Mouse (Mus musculus): Measurements from ENCODE around the gene Ccdc34. TPM values are rescaled to one million over a fixed set of nuclear protein-coding genes. Genes with fewer than 3 reads are reported as not detected.

Ccdc34 gene
- polyA plus RNA-seq, 1 experiment from 2014 or later: 59.0 TPM

- Histone ChIP-seq H3K27ac (ENCODE audit: low read depth, low read length) (no peak overlapping the region), H3K36me3 (ENCODE audit: control insufficient read depth, insufficient read depth, low read length) (no peaks in the 10 kb centered on the region), H3K4me1 (ENCODE audit: control insufficient read depth, insufficient read depth, low read length) (peaks cover 14% of the 10 kb centered on the region), H3K4me2 (no peak overlapping the region), H3K9me3 (ENCODE audit: control insufficient read depth, low read length) (no peaks in the 10 kb centered on the region), H3K9ac (ENCODE audit: low read length) (no peak overlapping the region), H3K4me3 (ENCODE audit: low read depth, low read length) (no peak overlapping the region), H3K27me3 (ENCODE audit: control insufficient read depth, insufficient read depth, low read length) (no peaks in the 10 kb centered on the region; the same call in 1 of the 2 replicates)
- ATAC-seq (ENCODE audit: low FRiP score): no peak
- DNase-seq (ENCODE audit: low spot score, missing footprints): no peak
- 96% methylated on average over 2 of the region's 2 CpGs for WGBS
Observed at GRCm38 (mm10) chr2:110190416-110190815, 172.8 kb downstream of the Ccdc34 start.

GRCm38 (mm10) chr2:110191186-110191690 is 173.6 kb downstream of the Ccdc34 start:
- Histone ChIP-seq H3K27ac (ENCODE audit: low read depth, low read length) (no peak overlapping the region), H3K9me3 (ENCODE audit: control insufficient read depth, low read length) (no peaks in the 10 kb centered on the region), H3K9ac (ENCODE audit: low read length) (no peak overlapping the region), H3K27me3 (ENCODE audit: control insufficient read depth, insufficient read depth, low read length) (no peaks in the 10 kb centered on the region; the same call in 1 of the 2 replicates), H3K4me3 (ENCODE audit: low read depth, low read length) (no peak overlapping the region), H3K4me2 (no peak overlapping the region), H3K4me1 (ENCODE audit: control insufficient read depth, insufficient read depth, low read length) (peaks cover 14% of the 10 kb centered on the region), H3K36me3 (ENCODE audit: control insufficient read depth, insufficient read depth, low read length) (no peaks in the 10 kb centered on the region)
- no peak for DNase-seq (ENCODE audit: low spot score, missing footprints)
- no peak for ATAC-seq (ENCODE audit: low FRiP score)
- WGBS: 55% methylated on average over 4 of the region's 4 CpGs

GRCm38 (mm10) chr2:110191965-110192701 is 174.5 kb downstream of the Ccdc34 start:
- H3K4me1 ChIP-seq (ENCODE audit: control insufficient read depth, insufficient read depth, low read length): peaks cover 14% of the 10 kb centered on the region
- H3K4me2 ChIP-seq: peak overlapping the region; percentile 29; the same call in 1 of the 2 replicates
- H3K27me3 ChIP-seq (ENCODE audit: control insufficient read depth, insufficient read depth, low read length): no peaks in the 10 kb centered on the region; the same call in 1 of the 2 replicates
- ATAC-seq (ENCODE audit: low FRiP score) (peak; percentile 70), DNase-seq (ENCODE audit: low spot score, missing footprints) (peak; percentile 90)
- 26% methylated on average over 15 of the region's 15 CpGs for WGBS
- no peak overlapping the region for H3K4me3 ChIP-seq (ENCODE audit: low read depth, low read length)
- H3K9ac ChIP-seq (ENCODE audit: low read length): no peak overlapping the region
- H3K9me3 ChIP-seq (ENCODE audit: control insufficient read depth, low read length): no peaks in the 10 kb centered on the region
- H3K36me3 ChIP-seq (ENCODE audit: control insufficient read depth, insufficient read depth, low read length): no peaks in the 10 kb centered on the region
- peak overlapping the region; percentile 35 for H3K27ac ChIP-seq (ENCODE audit: low read depth, low read length)

- peaks cover 14% of the 10 kb centered on the region for H3K4me1 ChIP-seq (ENCODE audit: control insufficient read depth, insufficient read depth, low read length)
- 30% methylated on average over 3 of the region's 3 CpGs for WGBS
- no peaks in the 10 kb centered on the region; the same call in 1 of the 2 replicates for H3K27me3 ChIP-seq (ENCODE audit: control insufficient read depth, insufficient read depth, low read length)
- H3K9me3 ChIP-seq (ENCODE audit: control insufficient read depth, low read length): no peaks in the 10 kb centered on the region
- no peak overlapping the region for H3K4me3 ChIP-seq (ENCODE audit: low read depth, low read length)
- no peaks in the 10 kb centered on the region for H3K36me3 ChIP-seq (ENCODE audit: control insufficient read depth, insufficient read depth, low read length)
- no peak overlapping the region; the same call in 1 of the 2 replicates for H3K27ac ChIP-seq (ENCODE audit: low read depth, low read length)
- ATAC-seq (ENCODE audit: low FRiP score) (peak; percentile 79), DNase-seq (ENCODE audit: low spot score, missing footprints) (no peak)
- H3K9ac ChIP-seq (ENCODE audit: low read length): no peak overlapping the region
- H3K4me2 ChIP-seq: peak overlapping the region; percentile 29; the same call in 1 of the 2 replicates
Observed at GRCm38 (mm10) chr2:110192702-110193312, 175.2 kb downstream of the Ccdc34 start.

- Histone ChIP-seq H3K4me2 (no peak overlapping the region), H3K4me1 (ENCODE audit: control insufficient read depth, insufficient read depth, low read length) (peaks cover 14% of the 10 kb centered on the region), H3K27me3 (ENCODE audit: control insufficient read depth, insufficient read depth, low read length) (no peaks in the 10 kb centered on the region; the same call in 1 of the 2 replicates), H3K4me3 (ENCODE audit: low read depth, low read length) (no peak overlapping the region), H3K9ac (ENCODE audit: low read length) (no peak overlapping the region), H3K27ac (ENCODE audit: low read depth, low read length) (no peak overlapping the region), H3K36me3 (ENCODE audit: control insufficient read depth, insufficient read depth, low read length) (no peaks in the 10 kb centered on the region), H3K9me3 (ENCODE audit: control insufficient read depth, low read length) (no peaks in the 10 kb centered on the region)
- ATAC-seq (ENCODE audit: low FRiP score): no peak
- 89% methylated on average over 2 of the region's 2 CpGs for WGBS
- DNase-seq (ENCODE audit: low spot score, missing footprints): no peak
Observed at GRCm38 (mm10) chr2:110196551-110196950, 178.9 kb downstream of the Ccdc34 start.

- H3K4me1 ChIP-seq (ENCODE audit: control insufficient read depth, insufficient read depth, low read length): no peaks in the 10 kb centered on the region
- DNase-seq (ENCODE audit: low spot score, missing footprints) (no peak), ATAC-seq (ENCODE audit: low FRiP score) (no peak)
- no peak overlapping the region for H3K9ac ChIP-seq (ENCODE audit: low read length)
- 47% methylated on average over 1 of the region's 1 CpGs for WGBS
- H3K36me3 ChIP-seq (ENCODE audit: control insufficient read depth, insufficient read depth, low read length): no peaks in the 10 kb centered on the region
- H3K27ac ChIP-seq (ENCODE audit: low read depth, low read length): no peak overlapping the region
- H3K9me3 ChIP-seq (ENCODE audit: control insufficient read depth, low read length): no peaks in the 10 kb centered on the region
- no peaks in the 10 kb centered on the region; the same call in 1 of the 2 replicates for H3K27me3 ChIP-seq (ENCODE audit: control insufficient read depth, insufficient read depth, low read length)
- H3K4me3 ChIP-seq (ENCODE audit: low read depth, low read length): no peak overlapping the region
- no peak overlapping the region for H3K4me2 ChIP-seq
Observed at GRCm38 (mm10) chr2:110199648-110200047, 182.0 kb downstream of the Ccdc34 start.

- no peak for ATAC-seq (ENCODE audit: low FRiP score)
- 86% methylated on average over 4 of the region's 4 CpGs for WGBS
Observed at GRCm38 (mm10) chr2:110201770-110202169, 184.2 kb downstream of the Ccdc34 start.

GRCm38 (mm10) chr2:110202716-110203497 is 185.3 kb downstream of the Ccdc34 start:
- H3K4me1 ChIP-seq (ENCODE audit: control insufficient read depth, insufficient read depth, low read length): no peaks in the 10 kb centered on the region
- no peaks in the 10 kb centered on the region; the same call in 1 of the 2 replicates for H3K27me3 ChIP-seq (ENCODE audit: control insufficient read depth, insufficient read depth, low read length)
- DNase-seq (ENCODE audit: low spot score, missing footprints) (no peak), ATAC-seq (ENCODE audit: low FRiP score) (no peak)
- H3K4me2 ChIP-seq: no peak overlapping the region
- H3K9ac ChIP-seq (ENCODE audit: low read length): no peak overlapping the region
- H3K27ac ChIP-seq (ENCODE audit: low read depth, low read length): no peak overlapping the region
- H3K4me3 ChIP-seq (ENCODE audit: low read depth, low read length): no peak overlapping the region
- 52% methylated on average over 13 of the region's 13 CpGs for WGBS
- no peaks in the 10 kb centered on the region for H3K9me3 ChIP-seq (ENCODE audit: control insufficient read depth, low read length)
- H3K36me3 ChIP-seq (ENCODE audit: control insufficient read depth, insufficient read depth, low read length): no peaks in the 10 kb centered on the region

More at GRCm38 (mm10) chr2:110201770-110202169, 184.2 kb downstream of the Ccdc34 start:
- no peaks in the 10 kb centered on the region for H3K36me3 ChIP-seq (ENCODE audit: control insufficient read depth, insufficient read depth, low read length)
- H3K27ac ChIP-seq (ENCODE audit: low read depth, low read length): no peak overlapping the region
- no peak for DNase-seq (ENCODE audit: low spot score, missing footprints)
- no peak overlapping the region for H3K9ac ChIP-seq (ENCODE audit: low read length)
- no peaks in the 10 kb centered on the region for H3K4me1 ChIP-seq (ENCODE audit: control insufficient read depth, insufficient read depth, low read length)
- H3K9me3 ChIP-seq (ENCODE audit: control insufficient read depth, low read length): no peaks in the 10 kb centered on the region
- H3K4me2 ChIP-seq: no peak overlapping the region
- no peak overlapping the region for H3K4me3 ChIP-seq (ENCODE audit: low read depth, low read length)
- H3K27me3 ChIP-seq (ENCODE audit: control insufficient read depth, insufficient read depth, low read length): no peaks in the 10 kb centered on the region; the same call in 1 of the 2 replicates
